Mouse (Mus musculus): Measurements from ENCODE around the gene Mycbpap.

DNA sequence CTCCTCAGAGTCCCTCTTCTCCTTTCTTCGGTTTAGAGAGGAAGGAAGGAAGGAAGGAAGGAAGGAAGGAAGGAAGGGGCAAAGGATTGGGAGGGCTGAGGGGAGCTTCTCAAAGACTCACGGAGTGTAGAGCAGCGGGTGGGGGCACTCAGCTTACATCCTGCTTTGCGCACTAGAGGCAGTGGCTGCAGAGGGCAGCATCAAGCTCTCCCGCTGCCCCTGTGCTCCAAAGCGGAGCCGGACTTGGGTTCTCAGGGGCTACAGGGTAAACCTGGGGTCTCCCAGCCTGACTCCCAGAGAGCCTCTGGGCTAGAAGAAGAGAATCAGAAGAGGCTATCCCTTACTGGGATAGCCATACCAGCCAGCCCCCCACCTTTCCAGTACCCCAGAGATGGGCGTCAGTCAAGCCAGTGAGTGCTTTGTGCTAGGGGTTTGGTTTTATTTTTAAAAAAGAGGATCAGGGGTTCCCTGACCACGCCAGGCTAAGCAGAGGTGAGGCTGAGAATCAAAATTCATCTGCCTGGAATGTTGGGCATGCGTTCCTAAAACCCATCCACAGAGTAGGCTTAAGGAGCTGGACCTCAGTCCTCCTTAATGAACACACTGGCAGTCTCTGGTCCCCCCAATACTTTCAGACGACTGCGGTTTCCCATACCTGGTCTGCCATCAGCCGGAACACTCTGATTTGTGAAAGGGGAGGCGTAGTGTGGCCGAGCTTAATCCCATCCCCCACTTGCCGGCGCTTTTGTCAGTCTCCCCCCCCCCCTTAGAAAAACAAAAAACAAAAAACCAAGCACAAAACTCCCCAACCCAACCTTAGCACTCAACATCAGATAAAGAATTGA, 49.6 kb downstream of the Mycbpap start:
- TF ChIP-seq CTCF (conservative IDR thresholded peaks at IDR 0.05; ENCODE audit: low read length) (no peak), NANOG (IDR thresholded peaks at IDR 0.05; ENCODE audit: borderline replicate concordance, low read length) (no peak), POU5F1 (IDR thresholded peaks at IDR 0.05; ENCODE audit: borderline replicate concordance, low read length) (no peak)

Data from E14TG2a.4 (cell line).